Mouse (Mus musculus) lung, embryonic 14.5 days (tissue): ENCODE measurements at regions not wholly inside any gene's neighbourhood (a gene's known extent, or its start where the extent isn't known, plus 50 kb on each side); places are given as distances from the start of the nearest gene placed in this dataset.

Source experiments
- ATAC-seq: fragments of 200-750 bp; cut with Nextera tagmentation; 2 replicates; pipeline ENCODE4 v1.8.0; 2017; ENCODE audit warnings: mild to moderate bottlenecking, moderate TSS enrichment, moderate library complexity; ENCODE audit not compliant: insufficient read depth
- DNase-seq: peaks from one replicate; pipeline ENCODE4 v3.0.0-alpha.2; 2015
- H3K27ac ChIP-seq: fragments of 300-500 bp; sonication (generic); 2 replicates; pipeline ENCODE4 v1.5.1; 2014; ENCODE audit warnings: low read depth, mild to moderate bottlenecking, moderate library complexity
- H3K27me3 ChIP-seq: fragments of 300-500 bp; sonication (generic); 2 replicates; pipeline ENCODE4 v1.6.1; 2014; ENCODE audit warnings: low read length, control low read depth; ENCODE audit not compliant: insufficient read depth
- H3K36me3 ChIP-seq: fragments of 300-500 bp; sonication (generic); 2 replicates; pipeline ENCODE4 v1.6.1; 2014; ENCODE audit warnings: control low read depth; ENCODE audit not compliant: insufficient read depth
- H3K4me1 ChIP-seq: fragments of 300-500 bp; sonication (generic); 2 replicates; pipeline ENCODE4 v1.6.1; 2014; ENCODE audit warnings: antibody characterized with exemption, control low read depth; ENCODE audit not compliant: insufficient read depth
- H3K4me2 ChIP-seq: fragments of 300-500 bp; sonication (generic); 2 replicates; pipeline ENCODE4 v1.6.1; 2014; ENCODE audit warnings: mild to moderate bottlenecking
- H3K4me3 ChIP-seq: fragments of 300-500 bp; sonication (generic); 2 replicates; pipeline ENCODE4 v1.5.1; 2014; ENCODE audit warnings: low read depth, low read length
- H3K9ac ChIP-seq: fragments of 300-500 bp; sonication (generic); 2 replicates; pipeline ENCODE4 v1.6.1; 2014
- H3K9me3 ChIP-seq: fragments of 300-500 bp; sonication (generic); 2 replicates; pipeline ENCODE4 v1.6.1; 2016; ENCODE audit warnings: low read depth, low read length, control low read depth
- CTCF ChIP-seq: IDR thresholded peaks from 2 replicates; pipeline ENCODE4 v1.5.1; 2016; ENCODE audit warnings: antibody characterized with exemption, low read depth
- WGBS: fragments of 180-500 bp; shearing (Covaris S2); extraction: QIAGEN DNeasy Blood & Tissue Kit; methylation state at CpG from one replicate; pipeline ENCODE4 v1.1.7; 2014; 5-methylcytosine and 5-hydroxymethylcytosine counted together

DNA sequence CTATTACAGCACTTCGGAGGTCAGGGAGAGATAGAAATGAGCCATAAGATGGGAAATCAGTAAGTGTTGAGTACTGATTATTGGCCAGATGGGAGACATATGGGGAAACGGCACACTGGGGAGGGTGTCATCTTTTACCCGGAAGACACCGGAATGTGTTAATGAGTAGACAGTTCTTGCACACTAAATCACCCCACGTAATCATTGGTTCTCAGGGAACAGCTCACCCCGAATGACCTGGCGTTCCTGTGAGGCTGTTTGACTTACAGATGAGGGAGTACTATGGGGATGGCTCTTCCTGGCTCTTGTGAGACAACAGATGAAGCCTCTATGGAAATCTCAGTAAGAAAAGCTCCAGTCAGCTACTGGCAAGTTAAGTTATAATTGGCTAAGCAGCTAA is 127.5 kb downstream of the Cyp26b1 start:
- no peak overlapping the region for H3K9ac ChIP-seq
- no peaks in the 10 kb centered on the region for H3K4me1 ChIP-seq
- H3K4me3 ChIP-seq = no peak overlapping the region
- ATAC-seq = no peak
- 61% methylated on average over 7 of the region's 7 CpGs for WGBS
- no peak for DNase-seq
- TF ChIP-seq CTCF = no peak
- H3K27ac ChIP-seq = no peak overlapping the region
- H3K9me3 ChIP-seq = no peaks in the 10 kb centered on the region
- no peaks in the 10 kb centered on the region for H3K27me3 ChIP-seq
- no peak overlapping the region for H3K4me2 ChIP-seq
- H3K36me3 ChIP-seq = no peaks in the 10 kb centered on the region

DNA sequence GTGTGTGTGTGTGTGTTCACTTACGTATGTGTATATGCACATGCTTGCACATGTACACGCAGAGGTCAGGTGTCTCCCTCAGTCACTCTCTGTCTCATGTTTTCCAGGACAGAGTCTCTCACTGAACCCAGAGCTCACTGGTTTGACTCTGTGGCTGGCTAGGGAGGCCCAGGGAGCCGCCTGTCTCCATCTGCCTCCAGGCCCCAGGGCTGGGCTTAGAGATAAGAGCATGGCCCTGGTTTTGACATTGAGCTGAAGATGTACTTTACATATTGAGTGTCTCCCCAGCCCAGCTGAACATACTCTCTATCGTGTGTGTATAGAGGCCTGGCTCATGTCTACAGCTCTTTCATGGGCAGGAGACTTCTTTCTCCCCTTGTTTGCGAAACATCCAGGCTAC is 128.1 kb downstream of the Cyp26b1 start:
- Histone ChIP-seq H3K36me3 (no peaks in the 10 kb centered on the region), H3K27me3 (no peaks in the 10 kb centered on the region), H3K4me3 (no peak overlapping the region), H3K9ac (no peak overlapping the region), H3K4me1 (no peaks in the 10 kb centered on the region), H3K27ac (no peak overlapping the region), H3K9me3 (no peaks in the 10 kb centered on the region), H3K4me2 (no peak overlapping the region)
- DNase-seq (no peak), ATAC-seq (no peak)
- no peak for TF ChIP-seq CTCF
- 72% methylated on average over 5 of the region's 5 CpGs for WGBS

DNA sequence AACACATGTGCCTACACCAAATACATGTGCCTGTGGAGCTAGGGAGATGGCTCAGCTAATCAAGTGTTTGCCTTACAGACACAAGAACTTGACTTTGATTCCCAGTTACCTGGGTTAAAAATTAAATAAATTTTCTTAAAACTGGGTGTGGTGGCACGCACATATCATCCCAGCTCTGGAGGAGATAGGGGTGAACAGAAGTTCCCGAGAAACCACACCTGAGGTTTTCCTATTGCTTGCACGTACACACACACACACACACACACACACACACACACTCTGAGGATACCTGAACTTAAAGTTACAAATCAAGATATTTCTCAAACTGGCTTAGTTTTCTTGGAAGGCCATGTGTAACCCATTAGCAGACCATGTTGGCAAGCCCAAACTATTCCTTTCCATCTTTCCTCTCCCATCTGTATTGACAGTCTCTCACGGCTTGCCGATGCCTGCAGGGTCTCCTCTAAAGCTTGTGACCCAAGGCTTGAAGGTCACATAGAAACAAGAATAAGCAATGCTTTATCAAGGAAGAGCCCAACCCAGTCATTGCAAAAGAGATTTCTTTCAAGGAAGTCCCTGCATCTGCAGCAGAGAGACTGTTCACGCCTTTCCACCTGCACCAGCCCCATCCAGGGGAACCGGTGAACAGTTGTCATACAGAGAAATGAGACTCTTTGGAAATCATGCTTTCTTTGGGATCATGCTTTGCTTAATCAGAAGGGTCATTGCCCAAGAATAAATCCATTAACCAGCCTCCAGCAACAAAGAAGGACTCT is 129.9 kb downstream of the Cyp26b1 start:
- no peak overlapping the region for H3K9ac ChIP-seq
- no peaks in the 10 kb centered on the region for H3K27me3 ChIP-seq
- no peaks in the 10 kb centered on the region for H3K4me1 ChIP-seq
- no peak for TF ChIP-seq CTCF
- no peak overlapping the region for H3K4me3 ChIP-seq
- H3K36me3 ChIP-seq = no peaks in the 10 kb centered on the region
- ATAC-seq = no peak
- DNase-seq = no peak
- no peaks in the 10 kb centered on the region for H3K9me3 ChIP-seq
- no peak overlapping the region for H3K27ac ChIP-seq
- 78% methylated on average over 7 of the region's 7 CpGs for WGBS
- no peak overlapping the region for H3K4me2 ChIP-seq

DNA sequence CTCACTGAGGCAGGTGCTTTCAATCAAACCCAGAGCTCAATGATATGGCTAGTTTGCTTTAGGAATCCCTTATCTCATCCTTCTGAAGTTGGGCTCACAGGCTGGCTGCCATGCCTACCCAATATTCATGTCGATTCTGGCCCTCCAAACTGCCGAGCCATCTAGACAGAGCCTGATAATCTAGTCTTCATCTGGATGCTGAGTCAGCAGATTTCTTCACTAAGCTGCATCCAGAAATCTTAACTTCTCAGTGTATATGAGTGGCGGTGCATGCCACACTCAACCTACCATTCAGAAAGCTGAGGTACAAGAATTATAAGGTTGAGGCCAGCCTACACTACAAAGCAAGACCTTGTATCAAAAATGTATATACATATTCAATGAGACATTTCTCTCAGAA is 136.9 kb downstream of the Cyp26b1 start:
- no peaks in the 10 kb centered on the region for H3K4me1 ChIP-seq
- no peaks in the 10 kb centered on the region for H3K9me3 ChIP-seq
- ATAC-seq = no peak
- TF ChIP-seq CTCF = no peak
- H3K9ac ChIP-seq = no peak overlapping the region
- no peaks in the 10 kb centered on the region for H3K27me3 ChIP-seq
- no peak overlapping the region for H3K27ac ChIP-seq
- WGBS = 72% methylated on average over 3 of the region's 3 CpGs
- DNase-seq = no peak
- H3K4me3 ChIP-seq = no peak overlapping the region
- H3K36me3 ChIP-seq = no peaks in the 10 kb centered on the region
- H3K4me2 ChIP-seq = no peak overlapping the region

DNA sequence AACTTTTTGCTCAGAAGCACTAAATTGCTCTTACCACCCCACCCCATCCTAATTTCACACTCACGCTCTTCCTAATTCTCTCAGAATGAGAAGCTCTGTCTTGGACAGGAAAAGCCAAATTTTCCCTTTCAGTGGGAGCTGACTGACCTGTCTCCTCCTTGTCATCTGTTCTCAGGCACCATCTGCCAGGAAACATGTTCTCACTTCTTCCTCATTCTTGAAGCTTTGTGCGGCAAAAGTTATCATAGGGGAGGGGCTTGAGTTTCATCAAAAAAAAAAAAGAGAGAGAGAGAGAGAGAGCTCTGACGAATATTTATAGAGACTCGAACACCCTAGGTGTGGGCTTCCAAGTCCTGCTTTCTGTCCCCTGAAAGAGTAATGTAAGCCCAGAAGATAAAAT is 148.6 kb downstream of the Cyp26b1 start:
- H3K36me3 ChIP-seq = no peaks in the 10 kb centered on the region
- DNase-seq (no peak), ATAC-seq (no peak)
- H3K4me1 ChIP-seq = no peaks in the 10 kb centered on the region
- 0 out of 2 replicates have a peak, but pooled peaks cover 2% of the 10 kb centered on the region for H3K27me3 ChIP-seq
- H3K4me3 ChIP-seq = no peak overlapping the region
- H3K27ac ChIP-seq = no peak overlapping the region
- H3K4me2 ChIP-seq = no peak overlapping the region
- TF ChIP-seq CTCF = no peak
- 31% methylated on average over 4 of the region's 4 CpGs for WGBS
- no peak overlapping the region for H3K9ac ChIP-seq
- no peaks in the 10 kb centered on the region for H3K9me3 ChIP-seq

DNA sequence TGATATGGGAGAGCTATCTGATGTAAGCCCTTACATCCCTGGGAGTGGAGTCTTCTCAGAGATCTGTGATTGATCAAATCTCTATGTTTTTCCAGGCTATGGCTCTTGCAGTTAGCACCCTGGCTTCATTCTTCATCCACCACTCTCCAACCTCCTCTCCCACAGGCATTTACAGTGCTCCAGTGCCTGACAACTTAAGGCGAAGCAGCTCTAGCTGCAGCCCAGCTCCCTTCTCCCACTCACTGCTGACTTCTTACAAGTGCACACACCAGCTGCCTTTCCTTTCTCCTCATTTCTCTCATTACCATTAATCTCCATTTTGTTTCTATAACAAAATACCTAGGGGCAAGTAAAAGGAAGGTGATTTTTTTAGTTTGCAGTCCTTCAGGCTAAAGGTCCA is 151.0 kb downstream of the Cyp26b1 start:
- H3K4me3 ChIP-seq = no peak overlapping the region
- H3K4me1 ChIP-seq = no peaks in the 10 kb centered on the region
- 0 out of 2 replicates have a peak, but pooled peaks cover 2% of the 10 kb centered on the region for H3K27me3 ChIP-seq
- no peak overlapping the region for H3K4me2 ChIP-seq
- H3K27ac ChIP-seq = no peak overlapping the region
- no peak for ATAC-seq
- H3K9ac ChIP-seq = no peak overlapping the region
- no peak for TF ChIP-seq CTCF
- DNase-seq = no peak
- no peaks in the 10 kb centered on the region for H3K9me3 ChIP-seq
- H3K36me3 ChIP-seq = no peaks in the 10 kb centered on the region
- WGBS = 75% methylated on average over 1 of the region's 1 CpGs

DNA sequence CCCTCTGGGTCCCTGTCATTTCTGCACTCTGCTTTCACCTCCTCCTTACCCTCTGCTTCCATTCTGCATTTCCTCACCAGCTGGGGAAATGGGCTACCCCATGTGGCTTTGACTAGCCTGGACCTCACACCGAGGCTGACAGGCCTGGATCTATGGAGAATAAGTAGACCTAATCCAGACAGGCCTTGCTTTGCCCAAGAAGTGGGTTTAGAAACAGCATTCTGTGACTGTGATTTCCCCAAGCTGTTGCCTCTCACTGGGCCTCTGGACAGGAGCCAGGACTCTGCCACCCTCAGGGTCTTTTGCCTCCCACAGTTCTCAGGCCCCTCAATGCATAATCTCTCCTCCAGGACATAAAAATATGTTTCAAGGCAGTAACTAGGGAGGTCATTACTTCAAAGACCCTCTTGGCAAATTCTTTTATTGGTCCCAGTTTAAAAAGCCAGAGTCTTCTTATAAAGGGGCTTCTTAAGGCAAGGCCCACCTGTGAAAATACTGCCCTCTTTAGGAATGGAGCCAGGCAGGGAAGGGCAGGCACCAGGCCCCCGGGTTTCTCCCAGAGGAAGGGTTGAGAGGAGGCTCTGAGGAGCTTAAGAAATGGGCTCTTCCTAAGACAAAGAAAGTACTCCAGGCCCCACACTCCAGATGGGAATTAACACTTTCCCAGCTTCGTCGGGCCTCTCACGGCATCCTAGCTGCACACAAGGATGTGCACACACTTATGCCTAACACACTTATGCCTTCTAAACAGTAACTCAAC is 151.8 kb downstream of the Cyp26b1 start:
- DNase-seq (no peak), ATAC-seq (no peak)
- no peak overlapping the region for H3K4me2 ChIP-seq
- no peak overlapping the region for H3K27ac ChIP-seq
- H3K27me3 ChIP-seq = 0 out of 2 replicates have a peak, but pooled peaks cover 2% of the 10 kb centered on the region
- 69% methylated on average over 5 of the region's 5 CpGs for WGBS
- no peaks in the 10 kb centered on the region for H3K4me1 ChIP-seq
- no peak for TF ChIP-seq CTCF
- no peaks in the 10 kb centered on the region for H3K9me3 ChIP-seq
- no peak overlapping the region for H3K9ac ChIP-seq
- H3K36me3 ChIP-seq = no peaks in the 10 kb centered on the region
- no peak overlapping the region for H3K4me3 ChIP-seq
